Mouse (Mus musculus) macrophage (primary cell): ENCODE measurements around the gene Appl2. TPM values are rescaled to one million over a fixed set of nuclear protein-coding genes. Genes with fewer than 3 reads are reported as not detected.

Experiments
- H3K27ac ChIP-seq: fragments of 350-480 bp; formaldehyde crosslinking; 2 replicates; pipeline ENCODE4 v1.9.0; 2021
- H3K36me3 ChIP-seq: fragments of 350-480 bp; formaldehyde crosslinking; 2 replicates; pipeline ENCODE4 v1.9.0; 2021; ENCODE audit errors: inconsistent target
- H3K4me3 ChIP-seq: fragments of 350-480 bp; formaldehyde crosslinking; 2 replicates; pipeline ENCODE4 v1.9.0; 2021; ENCODE audit errors: inconsistent target
- H3K79me2 ChIP-seq: fragments of 350-480 bp; formaldehyde crosslinking; 2 replicates; pipeline ENCODE4 v1.9.0; 2021; ENCODE audit errors: inconsistent target
- WGBS: methylation state at CpG from one replicate; pipeline ENCODE4 v1.1.7; 2026; ENCODE audit warnings: inconsistent platforms; ENCODE audit not compliant: missing documents; 5-methylcytosine and 5-hydroxymethylcytosine counted together
- polyA plus RNA-seq: library from polyadenylated mRNA; stranded (reverse); fragments of 250-400 nt; gene quantifications from 3 replicates; pipeline ENCODE4 v1.2.4, GENCODE M21; 2018; ENCODE audit warnings: inconsistent platforms

The Appl2 gene
- polyA plus RNA-seq, 1 experiment from 2014 or later = 263 TPM

- H3K79me2 ChIP-seq = no peaks in the 10 kb centered on the region
- H3K4me3 ChIP-seq = no peak overlapping the region
- H3K27ac ChIP-seq = no peak overlapping the region
- peaks cover 89% of the 10 kb centered on the region for H3K36me3 ChIP-seq
- WGBS = 94% methylated on average over 6 of the region's 7 CpGs
These were observed 55.9 kb downstream of the Appl2 start for GRCm38 (mm10) chr10:83592616-83593015.

- Histone ChIP-seq H3K4me3 (no peak overlapping the region), H3K36me3 (peaks cover 97% of the 10 kb centered on the region), H3K79me2 (no peaks in the 10 kb centered on the region), H3K27ac (no peak overlapping the region)
- WGBS = 89% methylated on average over 6 of the region's 6 CpGs
These were observed 57.7 kb downstream of the Appl2 start for GRCm38 (mm10) chr10:83590801-83591200.

GRCm38 (mm10) chr10:83565449-83566441, 82.8 kb downstream of the Appl2 start:
- H3K36me3 ChIP-seq = peaks cover 82% of the 10 kb centered on the region
- H3K4me3 ChIP-seq = no peak overlapping the region
- no peak overlapping the region for H3K27ac ChIP-seq
- 58% methylated on average over 7 of the region's 7 CpGs for WGBS
- no peaks in the 10 kb centered on the region for H3K79me2 ChIP-seq

GRCm38 (mm10) chr10:83563005-83563404, 85.5 kb downstream of the Appl2 start:
- peaks cover 85% of the 10 kb centered on the region for H3K36me3 ChIP-seq
- no peaks in the 10 kb centered on the region for H3K79me2 ChIP-seq
- no peak overlapping the region for H3K27ac ChIP-seq
- H3K4me3 ChIP-seq = no peak overlapping the region

Other genes with a start within 250 kb of the Appl2 start
- not detected in 3 replicates for gene Aldh1l2, start 114.6 kb downstream of the Appl2 start, polyA plus RNA-seq
- 37.7 to 48.5 TPM (median 39.0 TPM) in 3 replicates for gene Washc4, start 105.0 kb downstream of the Appl2 start, polyA plus RNA-seq
- not detected in 3 replicates for gene 1500009L16Rik, start 74.1 kb upstream of the Appl2 start, polyA plus RNA-seq